Mouse (Mus musculus): ENCODE measurements around the gene Ubr7.
A peak's percentile ranks its signal among the peaks of the same experiment; 100 is the strongest.

Gene Ubr7

DNA sequence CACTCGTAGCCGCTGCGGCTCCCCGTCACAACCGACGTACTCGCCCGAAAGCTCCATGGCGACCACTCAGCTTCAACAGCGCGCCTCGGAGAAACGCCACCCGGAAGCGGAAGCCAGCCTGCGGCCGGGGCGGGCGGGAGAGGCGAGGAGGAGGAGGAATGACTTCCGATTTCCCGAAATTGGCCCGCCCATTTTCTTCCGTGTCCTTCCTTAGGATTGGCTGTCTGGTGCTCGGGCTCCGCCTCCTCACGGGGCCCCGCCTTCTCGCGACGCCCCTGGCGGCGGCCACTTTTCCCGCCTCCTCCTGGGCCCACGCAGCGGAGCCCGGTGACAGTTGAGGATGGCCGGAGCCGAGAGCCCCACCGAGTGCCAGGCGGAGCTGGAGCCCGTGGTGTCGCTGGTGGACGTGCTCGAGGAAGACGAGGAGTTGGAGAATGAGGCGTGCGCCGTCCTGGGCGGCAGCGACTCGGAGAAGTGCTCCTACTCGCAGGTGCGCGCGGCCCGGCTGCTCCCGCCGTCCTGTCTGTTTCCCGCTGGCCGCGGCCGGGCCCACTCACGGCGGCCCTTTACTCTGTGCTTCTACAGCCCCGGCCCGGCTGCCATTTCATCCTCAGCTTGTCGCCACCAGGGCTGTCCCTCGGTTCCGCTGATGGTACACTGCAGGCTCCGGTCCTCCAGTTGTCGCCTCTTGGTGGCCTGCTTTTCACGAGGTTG lies at the start of gene Ubr7, which contains the start of the genes Gm28051 and Gon7:
Gene Ubr7, plus strand, starts transcription at position 279 of the 714 bp plus-strand sequence.
Gene Gm28051, minus strand, starts transcription at position 77 of the 714 bp plus-strand sequence.
Gene Gon7, minus strand, starts transcription at position 115 of the 714 bp plus-strand sequence.
- DNase-seq (ENCODE audit: low read depth, low spot score), result peak; percentile 91

DNA sequence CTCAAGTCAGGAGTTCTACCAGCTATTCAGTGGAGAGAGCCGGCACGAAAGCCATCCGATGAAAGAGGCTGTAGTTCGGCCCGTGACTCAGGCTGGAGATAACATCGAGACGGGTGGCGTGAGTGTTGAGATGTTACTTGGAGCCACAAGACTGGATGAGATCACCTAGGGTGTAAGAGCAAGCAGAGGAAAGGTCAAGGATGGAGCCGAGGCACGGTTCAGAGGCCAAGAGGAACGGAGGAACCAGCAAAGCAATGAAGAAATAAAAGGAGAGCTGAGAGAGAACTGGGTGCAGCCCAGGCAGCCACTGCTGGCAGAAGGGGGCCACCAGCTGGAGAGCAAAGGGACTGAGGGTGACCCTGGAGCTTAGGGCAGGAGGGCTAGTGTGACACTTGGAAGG lies 49.5 kb upstream of the Ubr7 start:
- no peak for DNase-seq (ENCODE audit: low read depth, low spot score)

DNA sequence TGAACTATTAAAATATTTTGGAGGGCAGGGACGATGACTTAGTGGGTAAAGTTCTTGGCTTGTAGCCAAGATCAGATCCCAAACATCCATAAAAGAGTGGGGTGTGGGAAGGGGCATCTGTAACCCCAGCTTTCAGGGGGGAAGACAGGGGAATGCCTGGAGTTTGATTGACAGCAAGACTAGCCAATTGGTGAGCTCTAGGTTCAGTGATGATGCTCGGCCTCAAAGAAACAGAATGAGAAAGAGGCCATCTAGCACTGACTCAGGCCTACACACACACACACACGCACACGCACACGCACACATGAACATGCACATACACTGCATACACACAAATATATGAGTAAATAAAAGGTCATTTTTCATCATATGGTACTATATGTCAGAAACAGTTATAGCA lies 47.9 kb upstream of the Ubr7 start:
- DNase-seq (ENCODE audit: low read depth, low spot score), result no peak

DNA sequence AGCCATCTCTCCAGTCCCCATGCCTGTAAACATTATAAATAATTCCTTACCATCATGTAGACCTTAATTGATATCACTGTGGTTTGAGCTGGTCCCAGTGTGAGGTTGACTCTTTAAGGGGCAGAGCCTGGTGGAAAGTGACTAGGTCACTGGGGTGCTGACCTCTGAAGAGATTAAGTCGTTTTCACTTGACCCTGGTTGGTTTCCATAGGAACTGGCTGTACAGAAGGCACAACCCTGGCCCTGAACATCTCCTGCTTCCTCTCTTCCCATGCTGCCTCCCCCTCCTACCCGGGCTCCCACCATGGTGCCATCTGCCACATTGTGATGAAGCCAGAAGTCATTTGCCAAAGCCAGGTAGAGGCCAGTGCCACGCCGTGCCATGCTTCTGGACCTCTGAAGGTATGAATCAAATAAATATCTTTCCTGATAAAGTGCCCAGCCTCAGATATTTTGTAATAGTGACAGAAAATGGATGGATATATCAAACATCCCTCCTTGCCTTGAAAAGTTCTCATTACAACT lies 46.9 kb upstream of the Ubr7 start:
- DNase-seq (ENCODE audit: low read depth, low spot score), result no peak

DNA sequence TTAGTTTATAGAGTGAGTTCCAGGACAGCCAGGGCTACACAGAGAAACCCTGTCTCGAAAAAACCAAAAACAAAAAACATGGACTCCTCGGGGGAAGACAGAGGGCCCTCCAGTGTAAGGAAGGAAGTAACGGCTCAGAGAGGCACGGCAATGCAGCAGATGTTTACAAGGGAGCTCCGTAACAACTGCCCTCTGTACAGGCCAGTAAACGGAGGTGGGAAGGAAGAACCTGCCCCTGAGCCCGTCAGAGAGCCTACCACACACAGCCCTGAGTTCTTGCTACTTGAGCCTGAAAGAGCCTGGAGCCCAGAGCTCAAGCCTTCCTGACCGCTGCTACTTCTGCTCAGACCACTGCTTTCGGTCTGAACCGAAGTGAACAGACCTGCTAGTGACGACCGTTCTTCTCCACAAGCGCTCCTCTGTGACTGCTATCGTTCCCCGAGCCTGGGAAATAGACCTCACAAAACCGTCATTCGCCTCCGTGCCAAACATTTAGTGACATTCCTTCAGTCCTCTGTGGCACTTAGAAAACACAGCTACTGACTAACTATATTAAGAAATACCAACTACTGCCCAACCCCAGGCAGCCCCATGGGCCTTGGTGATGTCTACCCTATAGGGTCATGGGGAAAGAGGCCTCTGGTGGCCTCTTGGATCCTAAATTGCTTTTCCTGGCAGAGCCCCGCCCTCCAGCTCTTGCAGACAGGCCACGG lies 44.5 kb upstream of the Ubr7 start:
- no peak for DNase-seq (ENCODE audit: low read depth, low spot score)

DNA sequence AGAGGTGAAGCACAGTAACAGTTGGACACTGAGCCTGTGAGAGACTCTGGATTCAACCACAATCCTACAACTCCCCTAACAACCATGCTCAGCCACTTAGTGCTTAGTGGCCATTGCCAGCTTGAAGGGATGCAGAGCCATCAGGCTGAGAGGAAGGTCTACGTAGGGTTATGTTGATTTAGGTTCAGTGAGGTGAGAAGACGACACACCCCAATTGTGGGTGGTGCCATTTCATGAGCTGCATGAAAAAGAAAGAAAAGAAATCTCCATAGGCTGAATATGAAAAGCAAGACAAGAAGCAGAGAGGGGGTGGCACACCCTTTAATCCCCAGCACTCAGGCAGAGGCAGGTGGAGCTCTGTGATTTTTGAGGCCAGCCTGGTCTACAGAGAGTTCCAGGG lies 43.7 kb upstream of the Ubr7 start:
- DNase-seq (ENCODE audit: low read depth, low spot score), result no peak

DNA sequence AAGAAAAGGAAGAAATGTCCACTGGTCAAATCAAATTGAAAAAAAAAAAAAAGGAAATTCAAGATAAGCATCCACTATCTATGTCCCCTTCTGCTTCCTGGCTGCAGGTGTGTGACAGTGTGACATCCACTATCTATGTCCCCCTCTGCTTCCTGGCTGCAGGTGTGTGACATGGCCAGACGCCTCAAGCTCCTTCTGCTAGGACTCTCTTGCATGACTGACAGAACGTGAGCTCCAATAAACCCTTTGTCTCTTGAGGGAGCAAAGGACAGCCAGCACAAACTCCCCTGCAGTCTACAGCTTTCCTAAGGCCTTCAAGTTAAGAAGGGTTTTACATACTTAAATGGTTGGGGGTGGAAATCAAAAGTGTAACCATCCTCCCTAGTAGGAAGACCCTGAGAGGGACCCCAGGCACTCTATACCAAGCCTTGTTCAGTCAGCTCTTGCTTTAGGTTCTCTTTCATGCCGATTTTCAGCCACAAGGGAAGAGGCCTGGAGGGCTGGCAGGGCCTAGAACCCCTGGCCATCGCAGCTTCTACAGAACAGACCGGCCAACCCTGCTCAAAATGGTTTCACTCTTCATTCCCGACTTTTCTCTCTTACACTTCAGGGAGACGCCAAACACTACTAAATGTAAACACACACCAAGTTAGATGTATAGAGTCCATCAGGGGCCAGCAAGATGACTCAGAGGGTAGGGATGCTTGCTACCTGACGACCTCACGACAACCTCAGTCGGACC lies 42.9 kb upstream of the Ubr7 start:
- no peak for DNase-seq (ENCODE audit: low read depth, low spot score)

DNA sequence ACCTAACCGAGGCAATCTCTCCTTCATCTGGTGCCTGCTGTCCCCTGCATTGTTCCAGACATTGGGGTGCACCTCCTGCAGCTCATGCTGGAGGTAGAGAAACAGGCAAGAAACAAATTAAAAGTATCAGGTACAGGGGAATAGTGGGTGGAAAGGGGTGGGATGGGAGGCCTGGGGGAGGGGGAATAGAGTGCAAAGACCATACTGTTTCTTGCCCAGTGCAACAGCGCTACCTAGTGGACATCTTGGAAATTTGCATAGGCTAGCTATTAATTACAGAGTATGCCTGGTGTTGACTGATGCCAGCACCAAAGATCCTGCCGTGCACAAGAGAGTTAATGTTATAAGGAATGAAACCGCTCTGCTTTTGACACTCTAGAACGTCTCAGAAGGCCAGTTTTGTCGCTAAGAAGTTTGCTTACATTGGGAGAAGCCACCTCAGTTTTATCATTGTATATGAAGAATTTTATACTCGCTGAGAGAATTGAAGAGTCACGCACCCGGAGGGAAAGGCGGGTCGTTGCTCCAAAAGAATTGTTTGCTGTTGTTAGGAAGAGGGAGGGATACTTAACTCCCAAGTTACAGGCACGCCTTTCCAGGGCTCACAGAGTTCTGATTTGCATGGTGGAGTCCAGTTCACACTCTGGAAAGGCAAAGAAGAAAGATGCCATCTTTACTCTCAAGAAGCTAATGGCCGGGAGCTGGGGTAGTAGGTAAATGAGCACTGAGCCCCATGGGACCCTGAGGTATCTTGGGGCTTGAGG lies 38.0 kb upstream of the Ubr7 start:
- no peak for DNase-seq (ENCODE audit: low read depth, low spot score)

DNA sequence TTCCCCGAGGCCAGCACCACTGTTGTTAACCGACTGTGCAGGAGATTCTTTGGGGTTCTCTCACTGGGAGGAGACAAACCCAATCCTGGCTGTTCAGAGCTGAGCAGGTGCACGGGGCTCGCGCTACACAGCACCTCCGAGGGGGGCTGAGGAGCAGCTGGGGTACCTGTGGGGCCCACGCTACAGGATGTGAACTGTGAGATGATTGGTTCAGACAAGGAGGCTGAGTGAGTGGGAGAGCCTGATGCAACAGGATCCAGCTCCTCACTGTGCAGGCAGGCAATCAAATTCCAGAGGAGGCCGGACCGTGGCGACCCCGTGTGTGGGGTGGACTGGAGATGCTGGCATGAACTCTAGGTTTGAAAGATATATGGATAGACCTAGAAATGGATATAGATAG lies 35.3 kb upstream of the Ubr7 start:
- no peak for DNase-seq (ENCODE audit: low read depth, low spot score)

DNA sequence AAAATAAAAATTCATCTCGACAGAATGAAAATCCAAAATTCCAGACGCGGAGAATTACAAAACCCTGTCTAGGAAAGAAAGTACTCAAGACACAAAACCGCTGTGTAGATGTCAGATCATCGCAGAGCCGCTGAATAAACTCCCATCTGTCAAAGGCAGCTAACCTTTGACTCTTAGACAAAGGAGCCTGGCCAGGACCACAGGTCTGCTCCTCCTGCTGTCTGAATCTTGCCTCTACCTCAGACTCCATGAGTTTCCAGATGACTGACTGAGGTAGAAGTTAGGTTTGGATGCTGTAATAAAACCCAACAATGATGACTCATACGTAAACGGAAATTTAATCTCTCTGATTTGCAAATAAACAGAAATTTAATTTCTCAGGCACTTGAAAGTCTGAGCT lies 34.8 kb upstream of the Ubr7 start:
- DNase-seq (ENCODE audit: low read depth, low spot score), result no peak

DNA sequence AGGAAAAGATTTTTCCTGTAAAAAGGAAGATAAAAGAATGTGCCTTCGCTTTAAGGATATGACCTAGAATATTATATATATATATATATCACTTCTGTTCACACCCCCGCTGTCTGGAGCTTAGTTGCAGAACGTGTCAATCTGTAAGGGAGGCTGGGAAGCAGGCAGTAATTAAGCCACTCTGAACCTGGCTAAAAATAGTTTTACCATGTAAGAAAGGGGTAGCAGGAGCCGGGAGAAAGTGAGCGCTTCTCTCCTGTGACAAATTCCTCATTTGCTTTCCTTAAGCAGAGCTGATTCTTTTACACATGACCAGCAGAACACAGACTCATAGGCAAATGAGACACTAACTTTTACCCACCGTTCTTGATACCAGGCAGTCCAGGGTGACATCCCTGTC lies 33.9 kb upstream of the Ubr7 start:
- no peak for DNase-seq (ENCODE audit: low read depth, low spot score)

DNA sequence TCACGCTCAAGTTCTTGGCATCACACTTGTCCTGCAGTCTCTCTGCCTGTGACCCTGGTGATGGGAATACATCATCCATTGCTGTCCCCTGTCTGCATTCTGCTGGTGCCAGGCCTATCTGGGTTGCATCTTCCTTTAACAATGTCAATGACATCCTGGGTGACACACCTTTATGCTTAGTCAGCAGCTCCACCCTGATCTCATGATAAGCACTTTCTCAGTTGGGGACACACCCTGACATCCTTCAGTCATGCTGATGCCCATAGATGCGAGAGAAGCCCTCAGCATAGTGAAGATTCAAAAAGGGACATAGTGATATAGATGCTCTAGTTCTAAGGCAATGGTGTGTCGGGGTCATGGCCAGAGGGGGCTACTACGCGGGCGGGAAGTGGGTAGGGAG lies 32.6 kb upstream of the Ubr7 start:
- no peak for DNase-seq (ENCODE audit: low read depth, low spot score)

DNA sequence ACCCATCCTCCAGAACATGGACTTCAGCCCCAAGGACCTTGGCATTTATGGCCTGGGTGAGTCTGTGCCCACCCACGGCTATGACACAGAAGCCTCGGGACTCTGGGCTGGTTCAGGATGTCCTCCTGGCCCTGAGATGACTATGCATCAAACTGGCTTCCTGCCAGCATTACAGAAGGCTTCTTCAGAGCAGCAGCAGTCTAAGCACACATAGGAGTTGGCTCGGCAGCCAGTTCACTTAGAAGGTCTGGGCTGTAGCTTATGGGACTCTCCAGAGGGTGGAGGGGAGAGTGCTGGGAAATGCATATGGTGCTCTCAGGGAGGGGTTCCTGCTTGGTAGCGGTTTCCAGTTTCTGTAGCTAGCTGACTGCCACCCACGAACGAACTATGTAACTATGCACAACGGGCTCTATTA lies 32.0 kb upstream of the Ubr7 start:
- DNase-seq (ENCODE audit: low read depth, low spot score), result no peak

DNA sequence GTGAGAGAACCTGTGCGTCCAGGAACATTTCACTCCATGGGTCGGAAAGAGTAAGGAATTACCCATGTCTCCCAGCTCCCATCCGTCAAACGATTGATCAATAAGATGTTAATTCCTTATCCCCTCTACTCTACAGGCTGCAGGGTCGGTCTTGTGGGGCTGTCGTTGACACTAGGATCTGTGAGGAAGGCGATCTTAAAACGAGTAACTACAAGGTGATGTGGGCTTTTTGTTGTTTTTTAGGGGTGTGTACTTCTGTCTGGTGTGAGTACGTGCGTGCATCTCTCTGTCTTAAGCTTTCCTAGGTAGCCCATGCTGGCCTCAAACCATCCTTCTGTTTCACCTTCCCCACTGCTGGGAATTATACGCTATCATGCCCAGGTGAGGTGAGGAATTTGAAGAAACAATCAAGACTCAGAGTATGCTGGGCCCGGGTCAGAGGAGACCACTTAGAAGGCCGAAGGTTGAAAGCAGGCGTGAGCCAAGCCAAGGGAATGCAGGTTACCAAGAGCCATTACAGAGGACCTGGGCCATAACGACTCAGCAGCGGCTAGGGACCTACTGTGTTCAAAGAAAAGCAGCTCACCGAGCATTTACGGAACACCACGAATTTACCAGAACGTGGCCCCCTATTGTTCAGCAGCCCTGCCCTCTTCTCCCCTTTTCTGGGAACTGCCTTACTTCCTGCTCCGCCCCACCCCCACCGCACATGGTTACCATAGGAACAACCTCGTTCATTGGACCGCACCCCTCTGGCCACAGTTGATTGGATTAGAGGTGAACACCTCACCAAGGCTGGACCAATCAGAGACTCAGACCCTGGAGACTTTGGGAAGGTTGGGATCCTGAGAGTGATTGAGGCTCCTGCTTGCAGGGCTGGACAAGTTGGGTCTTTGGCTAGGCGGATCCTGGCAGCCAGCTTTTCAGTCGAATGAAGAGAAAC lies 27.6 kb upstream of the Ubr7 start:
- DNase-seq (ENCODE audit: low read depth, low spot score), result no peak

DNA sequence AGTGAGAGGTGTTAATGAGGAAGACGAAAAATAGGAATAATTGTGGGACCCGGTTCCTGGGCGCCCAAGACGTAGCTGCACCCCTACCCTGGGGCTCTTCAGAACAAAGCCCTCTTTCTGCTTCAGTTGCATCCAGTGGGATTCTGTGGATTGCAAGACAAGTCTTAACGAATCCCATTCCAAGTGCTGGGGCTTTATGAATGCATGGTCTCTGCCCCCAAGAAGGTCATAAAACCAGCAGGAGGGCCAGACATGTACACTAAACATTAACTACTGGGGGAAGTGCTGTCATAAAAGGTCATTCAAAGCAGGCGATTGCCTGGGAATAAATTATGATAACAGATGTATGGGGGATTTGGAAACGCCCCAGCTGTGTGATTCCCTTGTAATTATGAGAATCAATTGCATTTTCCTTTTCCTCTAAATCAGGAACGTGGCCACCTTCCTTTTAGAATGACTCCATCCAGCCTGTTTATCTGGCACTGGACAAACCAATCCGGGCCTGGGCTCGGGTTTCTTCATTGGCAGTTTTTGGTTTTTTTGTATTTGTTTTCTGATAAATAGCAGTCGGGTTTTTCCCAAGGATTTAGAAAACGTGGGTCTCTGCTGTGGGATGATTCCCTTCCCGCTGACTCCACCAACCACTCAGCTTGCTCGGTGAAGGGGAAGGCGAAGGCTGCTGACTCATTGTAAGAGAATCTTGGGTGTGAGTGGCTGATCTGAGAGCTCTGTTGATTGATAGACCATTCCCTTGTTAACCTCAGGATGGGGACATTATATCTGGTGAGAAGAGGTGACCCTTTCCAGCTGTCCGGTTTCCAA lies 26.8 kb upstream of the Ubr7 start:
- no peak for DNase-seq (ENCODE audit: low read depth, low spot score)

DNA sequence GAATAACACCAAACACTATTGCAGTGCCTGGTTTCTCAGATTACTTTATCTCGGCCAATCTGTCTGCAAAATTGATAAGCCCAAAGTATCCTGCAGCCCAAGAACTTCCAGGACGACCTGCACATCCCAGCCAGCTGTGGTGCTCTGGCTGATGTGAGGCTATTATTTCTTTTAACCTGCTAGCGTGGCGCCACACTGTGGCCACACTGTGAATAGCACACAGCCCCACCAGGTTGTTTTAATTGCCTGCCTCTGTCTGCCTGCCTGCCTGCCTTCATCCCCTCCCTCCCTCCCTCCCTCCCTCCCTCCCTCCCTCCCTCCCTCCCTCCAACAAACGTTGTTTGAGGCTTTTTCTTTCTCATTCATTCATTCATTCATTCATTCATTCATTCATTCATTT lies 24.4 kb upstream of the Ubr7 start:
- no peak for DNase-seq (ENCODE audit: low read depth, low spot score)

DNA sequence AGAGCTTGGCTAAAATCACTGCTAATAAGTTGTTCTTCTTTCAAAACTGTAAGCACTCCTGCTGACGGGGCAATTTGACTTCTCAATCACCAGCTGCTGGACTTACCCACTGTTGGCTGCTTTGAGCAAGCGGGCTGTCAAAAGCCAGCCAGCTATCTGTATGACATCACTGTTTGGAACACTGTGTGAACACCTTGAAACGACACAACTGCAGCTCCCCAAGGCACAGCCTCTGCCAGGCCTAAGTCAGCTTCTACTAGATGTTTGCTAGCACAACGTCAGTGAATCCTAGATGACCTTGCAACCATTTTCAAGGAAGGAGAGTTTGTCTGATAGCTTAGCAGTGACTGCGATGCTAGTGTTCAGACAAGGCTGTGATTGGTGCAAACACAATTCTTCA lies 18.7 kb upstream of the Ubr7 start:
- DNase-seq (ENCODE audit: low read depth, low spot score), result no peak

DNA sequence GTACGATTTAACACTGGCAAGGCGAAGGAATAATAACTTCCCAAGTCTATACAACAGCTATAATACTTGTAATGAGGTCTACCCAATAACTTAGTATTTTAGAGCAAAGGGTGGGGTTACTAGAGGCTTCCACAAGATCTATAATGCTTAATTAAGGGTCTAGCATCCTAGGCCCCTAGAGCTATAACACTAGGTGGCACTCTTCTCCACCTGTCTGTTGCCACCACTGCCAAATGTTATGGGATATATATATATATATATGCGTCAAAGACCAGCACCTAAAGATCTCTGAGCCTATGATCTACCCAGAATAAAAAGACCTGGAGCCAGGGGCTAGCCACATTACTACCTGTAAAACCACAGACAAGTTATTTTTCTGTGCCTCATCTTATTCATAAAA lies 17.5 kb upstream of the Ubr7 start:
- no peak for DNase-seq (ENCODE audit: low read depth, low spot score)

DNA sequence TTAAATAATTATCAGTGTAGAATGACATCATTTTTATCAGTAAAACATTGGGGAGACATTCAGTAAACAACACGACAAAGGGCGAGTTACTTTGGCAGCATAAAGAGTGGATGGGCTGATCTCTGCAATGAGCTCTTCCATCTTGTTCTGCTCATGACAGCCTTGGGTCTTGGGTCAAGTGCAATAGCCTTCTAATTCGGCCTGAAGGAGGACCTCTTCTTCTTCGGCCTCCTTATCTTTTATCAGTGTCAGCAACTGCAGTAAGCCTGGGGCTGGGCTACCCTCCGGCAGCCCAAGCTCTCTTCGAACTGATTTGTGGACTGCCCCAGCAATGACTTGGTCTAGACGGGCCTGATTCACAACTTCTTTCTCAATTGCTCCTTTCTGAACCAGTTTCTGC lies 15.7 kb upstream of the Ubr7 start:
- DNase-seq (ENCODE audit: low read depth, low spot score), result no peak
